Mouse (Mus musculus): ENCODE results near the gene Fndc1.

DNA sequence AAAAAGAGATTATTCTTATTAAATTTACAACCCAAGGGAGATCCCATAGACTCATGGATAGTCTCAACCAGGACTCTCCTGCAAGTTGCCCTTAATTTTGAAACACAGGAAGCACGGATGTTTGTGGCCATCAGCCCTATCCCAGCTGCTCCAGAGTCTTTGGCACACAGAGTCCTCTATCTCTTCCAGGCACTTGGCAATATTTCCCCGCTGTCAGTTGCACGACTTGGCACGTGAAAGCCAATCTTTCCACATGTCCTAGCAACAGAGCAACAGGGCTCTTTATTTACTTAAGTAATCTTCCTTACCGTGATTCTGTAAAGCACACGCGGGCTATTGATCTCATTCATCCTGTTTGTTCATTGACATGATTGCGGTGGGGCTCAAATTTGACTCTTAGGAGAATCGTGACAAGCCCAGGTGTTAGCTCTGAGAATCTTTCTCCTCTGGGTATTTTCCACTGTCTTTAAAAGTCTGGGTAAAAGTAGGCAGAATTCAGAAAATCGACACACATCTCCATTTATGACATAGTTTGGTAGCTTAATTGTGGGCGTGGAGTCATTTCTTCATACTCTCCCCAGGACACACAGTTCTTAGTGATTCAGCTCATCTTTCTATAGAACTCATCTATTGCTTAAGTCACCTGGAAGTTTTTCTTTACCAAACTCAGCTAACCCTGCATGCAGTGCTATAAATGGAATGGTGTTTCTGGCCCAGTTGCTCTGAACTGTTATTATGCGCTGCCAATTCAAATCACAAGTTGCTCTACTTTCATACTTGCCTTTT is 13.6 kb upstream of the Fndc1 start:
- TF ChIP-seq CTCF (IDR thresholded peaks at IDR 0.05; ENCODE audit: borderline replicate concordance, control insufficient read depth, extremely low read depth, insufficient read depth, low read length, poor library complexity) (no peak), POLR2A (IDR thresholded peaks at IDR 0.05; ENCODE audit: control insufficient read depth, extremely low read depth, insufficient read depth, low read length, poor library complexity) (no peak)
